Mouse (Mus musculus) spleen, adult 2 months (tissue): ENCODE measurements at regions not wholly inside any gene's neighbourhood (a gene's known extent, or its start where the extent isn't known, plus 50 kb on each side); places are given as distances from the start of the nearest gene placed in this dataset.

ENCODE experiments used
- CTCF ChIP-seq: fragments of 200-500 bp; IDR thresholded peaks from 2 replicates; pipeline ENCODE4 v1.5.1; 2011; ENCODE audit warnings: mild to moderate bottlenecking, inconsistent platforms; ENCODE audit not compliant: insufficient read depth, insufficient read length, insufficient replicate concordance; ENCODE audit errors: extremely low read depth
- POLR2A ChIP-seq: fragments of 200-500 bp; IDR thresholded peaks from 2 replicates; pipeline ENCODE4 v1.6.1; 2011; ENCODE audit warnings: low read depth, low read length, inconsistent platforms

DNA sequence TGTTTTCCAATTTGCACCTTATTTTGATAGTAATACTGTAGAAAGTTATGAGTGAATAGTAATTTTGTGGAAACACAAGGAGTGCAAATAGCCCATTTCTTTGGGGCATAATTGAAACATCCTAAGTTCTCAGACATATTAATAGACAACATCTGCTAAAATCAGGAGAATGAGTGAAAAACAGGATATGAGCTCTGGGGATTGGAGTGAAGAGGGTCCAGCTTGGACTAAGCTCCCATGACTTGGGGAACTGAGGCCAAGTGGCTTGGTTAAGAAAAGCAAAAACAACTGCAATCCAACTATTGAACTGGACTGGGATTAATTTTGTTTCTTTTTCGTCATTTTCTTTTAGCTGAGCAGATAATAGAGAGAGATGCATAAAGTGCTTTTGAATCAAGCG, 240.7 kb downstream of the Slc30a10 start:
- TF ChIP-seq CTCF = no peak
- TF ChIP-seq POLR2A = no peak
